Mouse (Mus musculus): ENCODE data around the gene Vmn1r54.
"Not testable (repeated sequence)": the region's sequence is repeated elsewhere in the genome, so short reads cannot be mapped to it uniquely, and the experiment has no call there.

Vmn1r54 gene

GRCm38 (mm10) chr6:90246000-90246399 lies at the start of gene Vmn1r54:
Gene Vmn1r54 (plus strand): TSS chr6:90246300.
- no peak for DNase-seq

GRCm38 (mm10) chr6:90202493-90202892 lies 43.6 kb upstream of the Vmn1r54 start, which contains the start of gene V1ra8:
Gene V1ra8 (plus strand): TSS chr6:90202793.
- DNase-seq: not testable (repeated sequence)

- peak; percentile 52 for DNase-seq
Measured at GRCm38 (mm10) chr6:90224338-90224737, 21.8 kb upstream of the Vmn1r54 start, which contains the start of gene Vmn1r53. Gene Vmn1r53 (minus strand): TSS chr6:90224438.

GRCm38 (mm10) chr6:90232114-90232513 lies 14.0 kb upstream of the Vmn1r54 start:
- not testable (repeated sequence) for DNase-seq

GRCm38 (mm10) chr6:90232681-90233080 lies 13.4 kb upstream of the Vmn1r54 start:
- peak; percentile 67 for DNase-seq

GRCm38 (mm10) chr6:90244019-90244418 lies 2.1 kb upstream of the Vmn1r54 start:
- peak; percentile 59 for DNase-seq

- DNase-seq: no peak
Measured at GRCm38 (mm10) chr6:90288265-90288664, 42.2 kb downstream of the Vmn1r54 start.

- peak; percentile 48 for DNase-seq
Measured at GRCm38 (mm10) chr6:90300919-90301318, 54.8 kb downstream of the Vmn1r54 start, which contains the start of gene BC048671. Gene BC048671 (plus strand): TSS chr6:90301219.

GRCm38 (mm10) chr6:90306315-90306975 lies 60.3 kb downstream of the Vmn1r54 start:
- DNase-seq: peak; percentile 40

- peak; percentile 77 for DNase-seq
Measured at GRCm38 (mm10) chr6:90308839-90309778, 63.0 kb downstream of the Vmn1r54 start.

- DNase-seq: peak; percentile 59
Measured at GRCm38 (mm10) chr6:90315961-90316360, 69.9 kb downstream of the Vmn1r54 start.

GRCm38 (mm10) chr6:90317510-90318258 lies 71.6 kb downstream of the Vmn1r54 start:
- DNase-seq: peak; percentile 90

- DNase-seq: peak; percentile 85
Measured at GRCm38 (mm10) chr6:90319019-90319418, 72.9 kb downstream of the Vmn1r54 start.

- peak; percentile 97 for DNase-seq
Measured at GRCm38 (mm10) chr6:90319475-90320191, 73.5 kb downstream of the Vmn1r54 start.

- peak; percentile 85 for DNase-seq
Measured at GRCm38 (mm10) chr6:90320429-90320828, 74.3 kb downstream of the Vmn1r54 start.
